Mouse (Mus musculus): Measurements from ENCODE around the gene Lrch1.

Lrch1 gene

GRCm38 (mm10) chr14:74814848-74815789, 132.6 kb downstream of the Lrch1 start:
- in situ Hi-C loops (cut with MboI): no loop called here

- in situ Hi-C loops (cut with MboI): no loop called here
These were observed 136.1 kb downstream of the Lrch1 start for GRCm38 (mm10) chr14:74811617-74812016.

- in situ Hi-C loops (cut with MboI): no loop called here
These were observed 145.7 kb downstream of the Lrch1 start for GRCm38 (mm10) chr14:74801961-74802360.

- in situ Hi-C loops (cut with MboI): no loop called here
These were observed 149.4 kb downstream of the Lrch1 start for GRCm38 (mm10) chr14:74798063-74798890.

GRCm38 (mm10) chr14:74797386-74798062, 150.2 kb downstream of the Lrch1 start:
- in situ Hi-C loops (cut with MboI): no loop called here

GRCm38 (mm10) chr14:74794931-74795330, 152.7 kb downstream of the Lrch1 start:
- in situ Hi-C loops (cut with MboI): no loop called here

- in situ Hi-C loops (cut with MboI): no loop called here
These were observed 154.9 kb downstream of the Lrch1 start for GRCm38 (mm10) chr14:74792793-74793192.

GRCm38 (mm10) chr14:74790535-74790934, 157.1 kb downstream of the Lrch1 start:
- in situ Hi-C loops (cut with MboI): no loop called here

GRCm38 (mm10) chr14:74788766-74789165, 158.9 kb downstream of the Lrch1 start:
- in situ Hi-C loops (cut with MboI): no loop called here

GRCm38 (mm10) chr14:74787717-74788116, 160.0 kb downstream of the Lrch1 start:
- in situ Hi-C loops (cut with MboI): no loop called here

GRCm38 (mm10) chr14:74784243-74784934, 163.3 kb downstream of the Lrch1 start:
- in situ Hi-C loops (cut with MboI): no loop called here

GRCm38 (mm10) chr14:74774046-74774619, 173.5 kb downstream of the Lrch1 start:
- in situ Hi-C loops (cut with MboI): no loop called here

- in situ Hi-C loops (cut with MboI): no loop called here
These were observed 179.8 kb downstream of the Lrch1 start for GRCm38 (mm10) chr14:74767892-74768291.

GRCm38 (mm10) chr14:74764191-74764918, 183.3 kb downstream of the Lrch1 start:
- in situ Hi-C loops (cut with MboI): loop anchor here (5.0 kb wide), 1 partner anchor 228 kb away; no protein-coding TSS in a partner anchor

GRCm38 (mm10) chr14:74736850-74737249, 210.8 kb downstream of the Lrch1 start:
- in situ Hi-C loops (cut with MboI): no loop called here

GRCm38 (mm10) chr14:74735471-74735870, 212.2 kb downstream of the Lrch1 start:
- in situ Hi-C loops (cut with MboI): no loop called here

- in situ Hi-C loops (cut with MboI): no loop called here
These were observed 214.3 kb downstream of the Lrch1 start for GRCm38 (mm10) chr14:74733397-74733796.

- in situ Hi-C loops (cut with MboI): no loop called here
These were observed 215.4 kb downstream of the Lrch1 start, which contains the start of gene Esd for GRCm38 (mm10) chr14:74732079-74732783. Gene Esd (plus strand): TSS chr14:74732297.

- in situ Hi-C loops (cut with MboI): no loop called here
These were observed 216.2 kb downstream of the Lrch1 start for GRCm38 (mm10) chr14:74731221-74732078.

All from mature B cell (primary cell).